Mouse (Mus musculus): Measurements from ENCODE around the gene Bloc1s1. TPM values are rescaled to one million over a fixed set of nuclear protein-coding genes. Genes with fewer than 3 reads are reported as not detected.

Bloc1s1 gene
- total RNA-seq, 2 experiments from 2014 or later, result 96.9 to 98.1 TPM

DNA sequence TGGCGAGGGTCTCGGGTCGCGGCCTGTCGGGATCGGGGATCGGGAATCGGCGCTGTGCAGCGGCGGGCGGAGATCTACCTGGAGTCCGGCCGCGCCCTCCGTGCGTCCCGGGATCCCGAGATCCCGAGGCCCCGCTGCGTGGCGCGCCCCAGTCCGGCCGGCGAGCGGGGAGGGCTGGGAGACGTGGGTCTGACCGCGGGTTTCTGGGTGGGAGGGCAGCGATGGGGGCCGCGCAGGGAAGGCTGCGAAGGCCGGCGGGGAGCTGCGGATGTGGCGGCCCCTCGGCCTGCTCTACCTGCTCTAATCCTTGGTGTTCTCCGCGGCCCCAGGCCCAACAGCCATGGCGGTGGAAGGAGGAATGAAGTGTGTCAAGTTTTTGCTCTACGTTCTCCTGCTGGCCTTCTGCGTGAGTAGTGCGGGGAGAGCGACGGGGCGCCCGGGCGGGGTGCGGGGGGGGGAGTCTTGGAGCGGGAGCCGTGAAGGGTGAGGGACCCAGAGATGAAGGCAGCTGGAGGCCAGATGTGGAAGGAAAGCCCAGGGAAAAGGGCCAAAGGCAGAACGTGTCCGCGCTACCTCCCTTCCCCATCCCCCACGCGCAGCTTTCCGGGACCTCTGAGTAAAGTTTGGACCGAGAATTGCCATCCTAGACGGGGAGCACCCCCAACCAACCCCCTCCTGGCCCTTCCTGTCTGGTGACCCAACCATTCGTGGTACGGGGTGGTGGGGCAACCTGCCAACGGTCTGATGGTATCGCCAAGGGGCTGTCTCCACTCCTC, 13.6 kb downstream of the Bloc1s1 start:
- peak in 1 of 2 experiments; percentile 63 for DNase-seq (ENCODE audit: low spot score in 2 of 2)

DNA sequence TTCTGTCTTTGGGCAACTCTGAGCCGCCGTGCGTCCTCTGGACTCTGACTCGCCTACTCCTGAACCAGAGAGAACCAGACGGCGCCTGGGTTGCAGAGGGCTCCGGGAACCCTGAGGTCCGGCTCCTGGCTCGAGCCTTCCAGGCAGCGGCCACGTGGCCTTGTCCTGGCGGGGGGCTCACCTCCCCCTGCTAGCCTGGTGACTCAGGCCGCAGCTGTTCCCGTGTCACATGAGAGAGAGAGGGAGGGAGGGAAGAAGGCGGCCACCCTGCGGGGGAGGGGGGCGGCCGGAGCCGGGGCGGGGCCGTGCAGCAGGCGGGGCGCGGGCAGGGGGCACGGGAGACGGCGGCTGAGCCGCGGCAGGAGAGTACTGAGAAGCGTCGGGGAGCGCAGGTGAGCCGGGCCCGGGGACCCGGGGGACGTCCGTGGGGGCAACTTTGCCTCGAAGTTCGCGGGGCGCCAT, 14.2 kb downstream of the Bloc1s1 start:
- DNase-seq (ENCODE audit: low spot score in 2 of 2), result peak; percentile 63 to 71

DNA sequence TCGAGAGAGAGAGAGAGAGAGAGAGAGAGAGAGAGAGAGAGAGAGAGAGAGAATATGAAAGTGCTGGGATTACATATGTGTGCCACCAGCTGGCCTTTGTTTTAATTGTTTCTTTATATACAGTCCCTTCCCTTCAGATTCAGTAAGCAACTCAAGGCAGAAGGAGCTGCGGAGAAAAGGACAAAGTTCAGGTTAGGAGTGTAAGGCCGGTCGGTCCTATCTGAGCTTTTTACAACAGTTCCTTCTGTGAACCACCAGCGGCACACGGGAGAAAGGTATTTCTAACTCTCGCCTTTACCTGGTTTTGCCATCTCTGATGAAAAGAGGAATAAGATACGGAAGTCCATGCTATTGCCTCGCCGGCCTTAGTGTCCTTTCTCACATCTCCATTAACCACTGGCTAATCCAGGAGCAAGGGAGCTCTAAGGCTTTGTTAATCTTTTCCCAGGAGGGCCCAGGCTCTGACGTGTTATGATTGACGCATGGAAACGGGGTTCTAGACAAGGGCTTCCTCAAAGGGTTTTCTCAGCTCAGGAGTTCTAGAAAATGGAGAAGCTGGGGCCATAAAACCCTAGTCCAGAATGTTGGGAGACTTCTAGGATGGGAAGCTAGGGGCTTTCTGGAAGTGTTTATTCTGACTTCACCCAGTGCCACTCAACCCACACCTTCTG, 14.9 kb downstream of the Bloc1s1 start:
- DNase-seq (ENCODE audit: low spot score in 2 of 2), result no peak

DNA sequence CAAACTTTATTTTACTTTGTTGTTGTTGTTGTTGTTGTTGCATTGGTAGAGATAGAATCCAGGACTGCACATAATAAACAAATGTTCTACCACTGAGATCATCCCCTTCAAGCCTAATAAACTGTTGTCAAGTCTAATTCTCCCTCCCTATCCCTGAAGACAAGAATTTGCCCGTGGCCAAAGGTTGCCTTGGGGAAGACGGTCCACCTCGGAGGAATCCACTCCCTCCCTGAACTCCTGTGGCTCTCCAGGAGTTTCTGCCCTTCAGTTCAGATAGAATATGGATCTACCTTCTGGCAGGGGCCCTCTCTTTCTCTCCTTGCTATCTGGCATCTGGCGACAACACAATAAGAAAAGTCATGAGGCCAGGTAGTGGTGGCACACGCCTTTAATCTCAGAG, 19.0 kb downstream of the Bloc1s1 start:
- no peak for DNase-seq (ENCODE audit: low spot score in 2 of 2)

DNA sequence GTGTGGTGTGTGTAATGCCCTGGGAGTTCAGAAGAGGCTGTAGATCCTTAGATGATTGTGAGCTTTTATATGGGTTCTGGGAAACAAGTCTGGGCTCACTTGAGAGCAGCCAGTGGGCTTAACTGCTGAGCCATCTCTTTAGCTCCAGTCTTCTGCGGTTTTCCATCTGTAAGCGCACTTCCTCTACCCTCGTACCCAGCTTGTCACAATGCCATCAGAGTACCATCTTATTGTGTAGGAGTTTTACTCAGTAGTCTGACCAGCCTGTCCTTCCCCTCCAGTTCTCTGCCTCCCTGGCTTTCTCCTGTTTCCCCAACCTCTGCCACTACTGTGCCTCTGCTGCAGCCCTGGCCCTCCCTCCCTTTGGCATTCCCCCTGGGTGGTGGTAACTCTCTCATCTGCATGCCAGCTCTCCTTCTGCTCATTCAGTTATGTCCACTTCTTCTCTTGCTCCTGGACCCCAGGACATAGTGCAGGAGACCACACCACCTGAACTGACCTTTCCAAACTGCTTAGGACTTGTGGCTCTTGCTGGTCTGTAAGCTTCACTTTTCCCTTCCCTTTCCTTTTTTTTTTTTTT, 21.3 kb downstream of the Bloc1s1 start:
- DNase-seq (ENCODE audit: low spot score in 2 of 2), result no peak

DNA sequence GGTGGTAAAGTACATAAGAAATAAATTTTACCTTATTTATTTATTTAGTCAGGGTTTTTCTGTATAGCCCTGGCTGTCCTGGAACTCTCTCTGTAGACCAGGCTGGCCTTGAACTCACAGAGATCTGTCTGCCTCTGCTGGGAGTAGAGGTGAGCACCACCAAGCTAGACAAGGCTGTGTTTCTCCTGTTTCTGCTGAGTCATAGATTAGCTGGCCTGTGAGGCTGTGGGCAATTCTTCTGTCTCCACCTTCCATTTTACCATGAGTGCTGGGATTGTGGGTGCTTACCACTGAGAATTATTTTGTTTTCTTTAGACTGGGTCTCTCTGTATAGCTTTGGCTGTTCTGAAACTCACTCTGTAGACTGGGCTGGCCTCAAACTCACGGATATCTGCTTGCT, 22.4 kb downstream of the Bloc1s1 start:
- no peak for DNase-seq (ENCODE audit: low spot score in 2 of 2)

DNA sequence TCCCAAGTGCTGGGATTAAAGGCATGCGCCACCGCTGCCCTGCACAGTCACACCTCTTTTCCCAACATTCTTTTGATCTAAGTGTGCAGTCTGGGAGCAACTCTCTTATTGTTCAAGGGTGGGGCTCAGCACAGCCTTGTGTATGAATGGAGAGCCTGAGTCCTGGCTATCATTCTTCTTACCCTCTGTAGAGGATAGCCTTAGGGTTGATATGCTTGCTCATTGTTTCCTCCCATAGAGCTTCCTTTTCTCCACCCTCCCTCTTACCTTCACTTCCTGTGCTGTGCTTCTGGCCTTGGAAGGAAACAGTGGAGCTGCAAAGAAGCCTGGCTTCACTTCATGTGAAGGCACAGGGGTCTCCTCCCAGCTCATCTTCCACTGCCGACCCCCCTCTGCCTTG, 23.1 kb downstream of the Bloc1s1 start, which contains the start of gene Cd63:
TSS of gene Cd63 (plus strand) at position 292 of the 400 bp plus-strand sequence.
- no peak for DNase-seq (ENCODE audit: low spot score in 2 of 2)

DNA sequence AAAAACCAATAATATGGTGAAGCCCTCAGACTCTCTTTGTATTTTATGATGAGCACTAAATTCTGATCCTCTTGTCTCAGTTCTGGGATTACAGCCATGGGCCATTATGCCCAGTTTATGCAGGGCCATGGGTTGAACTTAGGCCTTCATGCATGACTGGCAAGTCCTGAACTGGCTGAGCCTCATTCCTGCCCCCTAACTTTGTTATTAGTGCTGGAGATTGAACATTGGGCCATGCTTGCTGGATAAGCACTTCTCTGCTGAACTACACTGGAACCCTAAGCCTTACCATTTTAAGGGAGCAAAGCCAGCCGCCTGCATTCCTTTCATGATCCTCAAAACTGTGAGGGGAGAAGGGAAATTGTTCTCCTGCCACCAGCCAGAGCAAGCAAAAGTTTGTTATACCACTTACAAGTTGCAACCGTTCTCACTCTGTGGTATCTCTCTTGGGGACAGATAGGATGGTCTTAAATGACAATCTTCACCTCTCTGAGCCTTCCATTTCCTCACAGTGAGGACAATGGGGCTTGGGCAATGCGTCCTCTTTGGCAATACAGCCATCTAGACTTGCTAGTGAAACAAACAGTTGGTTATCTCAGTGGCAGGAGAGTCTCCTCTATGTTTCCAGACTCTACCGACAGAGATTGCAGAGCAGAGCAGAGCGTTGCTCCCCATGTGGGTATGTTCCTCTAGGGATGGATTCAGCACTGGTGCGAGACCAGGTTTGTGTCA, 23.9 kb downstream of the Bloc1s1 start:
- no peak for DNase-seq (ENCODE audit: low spot score in 2 of 2)

DNA sequence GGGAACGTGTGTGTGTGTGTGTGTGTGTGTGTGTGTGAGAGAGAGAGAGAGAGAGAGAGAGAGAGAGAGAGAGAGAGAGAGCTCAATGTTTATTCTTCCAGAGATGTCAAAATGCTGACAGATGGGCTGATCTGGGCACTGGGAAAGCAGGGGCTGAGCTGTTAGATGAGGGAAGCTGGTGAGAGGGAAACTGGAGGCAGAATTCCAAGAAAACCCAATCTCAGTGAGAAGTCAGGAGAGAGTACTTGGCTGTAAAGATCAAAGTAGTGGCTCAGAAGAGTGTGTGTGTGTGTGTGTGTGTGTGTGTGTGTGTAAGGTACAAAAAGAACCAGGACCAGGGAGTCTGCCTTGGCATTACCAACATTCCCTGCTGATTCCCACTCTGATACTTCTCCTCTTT, 26.3 kb downstream of the Bloc1s1 start:
- peak in 1 of 2 experiments; percentile 62 for DNase-seq (ENCODE audit: low spot score in 2 of 2)

DNA sequence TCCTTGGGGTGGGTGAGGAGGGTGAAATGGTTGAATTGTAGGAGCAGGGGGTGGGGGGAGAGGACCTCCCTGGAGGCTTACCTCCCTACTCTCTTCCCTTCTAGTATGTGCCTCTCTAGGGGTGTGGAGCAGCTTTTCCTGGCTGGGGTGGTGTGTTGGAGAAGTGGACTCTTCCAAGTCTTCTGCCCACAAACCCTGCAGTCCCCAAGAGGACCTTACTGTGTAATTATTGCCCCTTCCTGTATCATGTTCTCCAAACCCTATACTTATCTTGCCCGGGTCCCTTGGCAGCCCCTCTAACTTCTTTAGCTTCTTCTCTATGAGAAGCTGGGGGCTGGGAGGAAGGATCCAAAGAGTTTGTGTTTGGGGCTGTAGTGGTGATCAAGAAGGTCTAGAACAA, 27.0 kb downstream of the Bloc1s1 start:
- no peak for DNase-seq (ENCODE audit: low spot score in 2 of 2)

DNA sequence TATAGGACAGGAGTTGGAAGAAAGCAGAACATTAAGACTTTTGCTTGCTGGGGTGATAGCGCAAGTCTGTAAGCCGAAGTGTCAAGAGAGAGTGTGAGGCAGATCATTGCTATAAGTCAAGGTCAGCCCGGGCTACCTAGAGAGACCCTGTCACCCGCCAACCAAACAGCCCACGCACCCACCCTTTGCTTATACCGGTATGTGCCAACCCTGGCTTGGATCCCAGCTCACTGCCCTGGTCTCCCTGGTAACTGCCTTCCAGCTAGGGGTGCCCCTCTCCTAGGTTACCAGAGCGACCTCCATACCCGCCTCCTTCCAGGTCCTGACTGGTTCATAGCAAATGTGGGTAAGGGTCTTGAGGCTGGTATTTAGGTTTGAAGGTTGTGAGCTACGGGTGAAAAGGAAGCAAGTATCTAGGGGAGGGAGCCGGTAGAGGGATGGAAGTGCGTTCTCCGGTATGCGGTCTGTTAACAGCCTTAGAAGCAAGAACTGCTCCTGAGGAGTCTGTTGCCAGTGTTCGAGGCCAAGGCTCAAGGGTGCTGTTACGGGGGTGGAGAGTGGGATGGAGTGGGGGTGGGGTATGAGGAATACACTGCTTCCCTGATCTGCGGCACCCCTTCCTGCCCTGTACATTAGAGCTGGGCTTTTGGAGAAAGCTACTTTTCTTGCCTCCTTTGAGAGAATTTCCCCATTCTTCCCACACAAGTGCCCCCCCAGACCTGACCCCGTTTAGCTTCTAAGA, 27.7 kb downstream of the Bloc1s1 start:
- DNase-seq (ENCODE audit: low spot score in 2 of 2), result peak; percentile 64 to 80

DNA sequence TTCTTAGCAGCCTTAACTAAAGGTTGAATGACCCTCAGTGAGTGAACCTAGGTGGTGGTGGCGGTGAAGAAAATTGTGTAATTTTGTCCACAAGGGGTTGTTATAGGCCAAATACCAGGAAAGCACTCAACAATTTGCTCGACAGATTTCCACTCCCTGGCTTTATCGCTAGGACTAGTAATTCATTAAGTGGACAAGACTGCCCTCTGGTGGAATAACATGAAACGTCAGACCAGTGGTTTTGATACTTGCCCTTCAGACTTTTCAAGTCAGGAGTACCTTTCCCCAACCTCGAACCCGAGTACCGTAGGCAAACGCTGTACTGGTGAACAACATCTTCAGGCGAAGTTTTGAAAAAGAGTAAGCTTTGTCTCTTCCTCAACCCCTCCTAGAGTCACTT, 28.4 kb downstream of the Bloc1s1 start:
- peak; percentile 84 to 94 for DNase-seq (ENCODE audit: low spot score in 2 of 2)

DNA sequence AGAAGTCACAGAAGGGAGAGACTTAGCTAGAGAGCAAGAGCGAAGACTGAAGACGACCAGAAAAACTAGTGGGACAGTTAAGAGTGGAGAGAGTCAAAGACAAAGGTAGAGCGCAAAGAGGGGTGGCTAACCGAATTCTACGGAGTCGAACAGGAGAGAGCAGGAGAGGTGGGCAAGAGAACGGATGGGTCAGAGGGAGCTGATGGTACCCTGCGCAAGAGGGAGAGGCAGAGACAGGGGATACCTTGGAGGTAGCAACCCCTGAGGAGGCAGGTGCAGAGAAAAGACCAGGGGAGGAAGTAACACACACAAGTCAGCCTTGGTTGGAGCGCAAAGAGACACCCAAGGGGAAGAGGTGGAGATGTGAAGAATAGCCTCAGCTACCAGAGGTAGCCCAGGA, 31.6 kb downstream of the Bloc1s1 start:
- DNase-seq (ENCODE audit: low spot score in 2 of 2), result no peak

DNA sequence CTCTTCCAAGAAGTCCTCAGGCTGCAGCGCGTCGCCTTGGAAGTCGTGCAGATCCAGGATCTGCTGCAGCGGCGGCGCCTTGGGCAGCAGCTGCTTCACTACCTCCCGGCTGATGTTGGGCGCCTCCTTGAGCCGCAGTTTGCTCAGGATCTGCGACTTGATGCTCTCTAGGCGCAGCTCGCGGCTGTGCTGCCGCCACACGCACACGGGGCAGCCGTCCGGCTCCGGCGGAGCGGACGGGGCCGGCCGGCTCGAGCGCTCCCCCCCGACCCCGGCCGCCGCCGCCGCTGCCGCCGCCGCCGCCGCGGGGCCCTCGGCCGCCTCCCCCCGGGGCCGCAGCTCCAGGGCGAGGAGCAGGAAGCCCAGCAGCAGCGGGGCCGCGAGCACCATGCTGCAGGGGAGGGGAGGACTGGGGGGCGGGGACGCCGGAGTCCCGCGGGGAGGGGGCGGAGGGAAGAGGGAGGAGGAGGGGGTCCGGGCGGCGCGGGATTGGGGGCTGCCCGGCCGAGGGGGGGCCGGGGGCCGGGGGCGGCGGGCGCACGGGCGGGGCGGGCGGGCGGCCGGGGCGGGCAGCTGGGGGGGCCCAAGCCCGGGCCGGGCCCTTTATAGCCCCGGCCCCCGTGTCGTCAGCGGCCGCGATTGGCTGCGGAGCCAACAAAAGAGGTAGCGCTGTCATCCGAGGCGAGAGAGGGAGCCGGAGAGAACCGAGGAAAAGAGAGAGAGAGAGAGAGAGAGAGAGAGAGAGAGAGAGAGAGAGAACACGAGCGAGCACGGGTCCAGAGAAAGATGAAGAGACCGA, 32.3 kb downstream of the Bloc1s1 start, which contains the start of gene Gdf11:
TSS of gene Gdf11 (minus strand) at position 423 of the 799 bp plus-strand sequence.
- peak; percentile 64 to 75 for DNase-seq (ENCODE audit: low spot score in 2 of 2)

DNA sequence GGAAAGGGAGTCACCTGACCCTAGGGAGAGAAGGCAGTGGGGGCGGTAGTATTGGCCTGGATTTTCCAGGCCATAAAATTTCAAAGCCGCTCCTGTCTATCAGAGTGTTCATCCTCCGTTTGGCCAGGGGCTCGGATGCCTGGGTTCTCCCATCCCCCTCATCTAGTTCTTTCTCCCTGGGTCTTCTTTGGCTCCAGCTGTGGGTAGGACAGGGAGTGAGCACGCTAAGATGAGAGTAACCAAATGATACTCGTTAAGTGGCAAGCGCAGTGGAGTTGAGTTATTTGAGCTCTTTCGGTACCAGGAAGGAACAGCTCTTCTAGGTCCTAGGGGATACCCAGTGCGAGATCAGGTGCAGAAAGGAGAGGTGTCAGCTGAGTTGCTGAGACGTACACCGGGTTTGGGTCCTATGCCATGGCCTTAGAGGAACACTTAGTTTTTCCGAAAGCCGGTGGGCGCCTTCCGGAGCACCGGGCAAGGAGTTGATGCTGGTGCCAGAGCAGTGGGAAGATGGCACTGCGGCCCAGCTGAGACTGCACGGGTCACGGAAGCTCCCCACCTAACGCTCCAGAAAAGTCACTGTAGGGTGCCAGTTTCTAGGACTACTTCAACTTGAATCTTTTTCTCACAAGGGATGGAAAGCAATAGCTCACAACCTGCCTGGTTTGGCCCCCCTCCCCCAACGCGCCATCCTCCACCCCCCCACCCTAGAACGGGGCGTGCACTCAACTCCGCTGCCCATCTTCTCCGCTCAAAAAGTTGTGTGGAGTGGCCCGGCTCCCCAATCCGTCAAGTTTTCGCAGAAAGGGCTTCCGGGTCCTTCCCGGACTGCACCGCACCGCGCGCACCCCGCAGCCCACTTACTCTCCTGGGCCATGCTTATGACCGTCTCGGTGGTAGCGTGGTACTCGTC, 33.2 kb downstream of the Bloc1s1 start:
- no peak for DNase-seq (ENCODE audit: low spot score in 2 of 2)

DNA sequence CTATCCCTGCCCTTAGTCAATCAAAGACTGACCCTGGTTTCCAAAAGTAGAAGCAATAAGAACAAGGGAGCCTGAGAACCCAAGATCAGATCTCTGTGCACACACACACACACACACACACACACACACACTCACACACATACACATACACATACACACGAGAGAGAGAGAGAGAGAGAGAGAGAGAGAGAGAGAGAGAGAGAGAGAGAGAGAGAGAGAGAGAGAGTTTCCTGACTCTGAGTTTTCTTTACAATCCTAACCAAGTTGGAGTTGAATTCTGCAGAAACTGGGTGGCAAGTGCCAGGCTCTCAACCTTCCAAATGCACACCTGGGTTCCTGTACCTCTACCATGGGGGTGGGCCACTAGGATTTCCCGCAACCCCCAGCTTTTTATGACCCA, 34.0 kb downstream of the Bloc1s1 start:
- DNase-seq (ENCODE audit: low spot score in 2 of 2), result no peak

DNA sequence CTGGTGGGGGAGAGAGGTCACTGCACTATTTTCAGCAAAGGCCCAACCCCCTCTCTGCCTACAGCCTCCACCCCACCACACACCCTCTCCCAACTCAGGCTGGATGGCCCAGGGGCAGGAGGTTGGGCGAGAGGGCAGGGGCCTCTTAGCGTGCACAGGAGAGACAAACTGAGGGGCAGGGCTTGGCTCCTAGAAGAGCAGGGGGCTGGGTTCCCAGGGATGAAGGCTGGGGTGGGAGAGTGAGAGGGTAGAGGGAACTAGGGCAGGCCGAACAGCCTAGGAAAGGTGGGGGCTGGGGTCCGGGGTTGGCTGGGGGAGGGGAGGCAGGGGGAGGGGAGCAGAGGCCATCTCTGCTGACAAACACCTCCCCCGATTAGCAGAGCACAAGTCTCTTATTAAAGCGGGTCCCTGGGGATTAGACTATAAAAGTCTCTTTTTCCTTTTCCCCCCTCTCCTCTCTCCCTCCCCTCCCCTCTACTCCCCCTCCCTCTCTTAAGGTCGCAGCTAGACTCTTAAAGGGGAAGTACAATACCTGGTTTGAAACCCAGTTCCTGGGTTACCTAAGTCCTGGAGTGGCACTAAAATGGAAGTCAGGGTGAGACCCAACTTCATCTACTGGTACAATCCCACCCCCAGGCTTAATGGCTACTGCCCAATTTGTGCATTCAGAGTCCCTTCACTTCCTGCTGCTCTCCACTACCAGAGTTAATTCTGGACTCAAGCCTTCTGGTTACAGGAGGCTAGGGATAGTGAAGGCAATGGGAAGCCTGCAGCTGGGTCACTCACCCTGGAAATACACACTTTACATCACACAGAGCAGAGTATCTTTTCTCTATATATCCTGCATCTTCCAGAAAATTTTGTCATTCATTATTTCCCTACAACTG, 34.7 kb downstream of the Bloc1s1 start:
- DNase-seq (ENCODE audit: low spot score in 2 of 2), result no peak

DNA sequence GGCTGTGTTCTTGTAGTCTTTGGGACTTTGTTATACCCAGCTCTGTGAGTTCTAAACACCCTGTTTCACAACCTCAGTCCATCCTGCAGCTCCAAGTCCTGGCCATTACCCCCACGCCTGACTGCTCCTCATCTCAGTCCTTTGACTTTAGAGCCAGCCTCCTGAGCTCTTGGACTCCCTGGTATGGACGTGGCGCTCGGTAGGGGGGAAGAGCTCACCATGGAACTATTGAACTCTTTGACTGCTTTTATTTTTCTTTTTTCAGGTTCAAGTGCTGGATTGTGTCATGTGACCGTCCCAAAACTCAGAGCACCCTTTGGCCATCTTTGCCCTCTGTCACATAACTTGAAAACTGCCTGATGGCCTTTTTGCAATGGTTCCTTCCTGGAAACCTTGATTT, 41.8 kb downstream of the Bloc1s1 start:
- no peak for DNase-seq (ENCODE audit: low spot score in 2 of 2)

Measured in layer of hippocampus, postnatal 14 days (tissue).